In genomic region chr15:79436481-79436921, GRCm38 (mm10) we compare ENCODE assay signal across 8 mouse cellular contexts. TPM values are rescaled to one million over a fixed set of nuclear protein-coding genes. Genes with fewer than 3 reads are reported as not detected.
DNase-seq lines count a peak whose midpoint lies in the region; ATAC-seq lines count a peak whose summit lies in the region.

No protein-coding gene starts in this region.

- no peak overlapping the region for H3K4me2 ChIP-seq in lung, embryonic 16.5 days (ENCODE audit: low read depth, low read length)
- no peak overlapping the region for H3K4me2 ChIP-seq in hindbrain, embryonic 12.5 days (replicated peaks)
- H3K4me2 ChIP-seq in midbrain, embryonic 16.5 days (ENCODE audit: low read length) = peak overlapping the region; percentile 7; the same call in 1 of the 2 replicates

- H3K9me3 ChIP-seq in lung, embryonic 16.5 days (ENCODE audit: control insufficient read depth, low read length) = no peaks in the 10 kb centered on the region
- no peaks in the 10 kb centered on the region for H3K9me3 ChIP-seq in hindbrain, embryonic 12.5 days (replicated peaks)
- no peaks in the 10 kb centered on the region for H3K9me3 ChIP-seq in midbrain, embryonic 16.5 days (replicated peaks; ENCODE audit: control insufficient read depth, low read length, poor library complexity, severe bottlenecking)

- DNase-seq in lung, postnatal 14 days = no peak
- DNase-seq in cerebellum, postnatal 10 days = peak; percentile 76 to 80
- no peak for DNase-seq in c-Kit-positive CD71-positive TER-119-positive erythroid progenitor cells, embryonic 14.5 days (ENCODE audit: low spot score)
- DNase-seq in frontal cortex, postnatal 10 days (ENCODE audit: low spot score in 2 of 2) = no peak
- DNase-seq in urinary bladder, postnatal 25 days (ENCODE audit: low spot score) = no peak

- H3K4me3 ChIP-seq in lung, embryonic 16.5 days (ENCODE audit: low read length) = no peak overlapping the region
- no peak overlapping the region for H3K4me3 ChIP-seq in hindbrain, embryonic 12.5 days
- no peak overlapping the region for H3K4me3 ChIP-seq in midbrain, embryonic 16.5 days (ENCODE audit: low read depth, low read length)

- peaks cover 78% of the 10 kb centered on the region for H3K4me1 ChIP-seq in lung, embryonic 16.5 days (replicated peaks; ENCODE audit: control insufficient read depth, insufficient read depth, low read length)
- H3K4me1 ChIP-seq in hindbrain, embryonic 12.5 days = peaks cover 72% of the 10 kb centered on the region
- peaks cover 61% of the 10 kb centered on the region for H3K4me1 ChIP-seq in midbrain, embryonic 16.5 days (ENCODE audit: control insufficient read depth, insufficient read depth, low read length)

- peaks cover 10% of the 10 kb centered on the region for H3K36me3 ChIP-seq in lung, embryonic 16.5 days (ENCODE audit: control insufficient read depth, insufficient read depth, low read length)
- peaks cover 71% of the 10 kb centered on the region for H3K36me3 ChIP-seq in hindbrain, embryonic 12.5 days
- H3K36me3 ChIP-seq in midbrain, embryonic 16.5 days (ENCODE audit: control insufficient read depth, insufficient read depth, low read length) = peaks cover 16% of the 10 kb centered on the region; the same call in 1 of the 2 replicates

- 45% methylated on average over 7 of the region's 7 CpGs for WGBS in lung, embryonic 16.5 days
- WGBS in hindbrain, embryonic 12.5 days = 64% methylated on average over 7 of the region's 7 CpGs
- 62% methylated on average over 7 of the region's 7 CpGs for WGBS in midbrain, embryonic 16.5 days

- no peaks in the 10 kb centered on the region for H3K27me3 ChIP-seq in lung, embryonic 16.5 days (ENCODE audit: control insufficient read depth, insufficient read depth, low read depth, low read length)
- H3K27me3 ChIP-seq in hindbrain, embryonic 12.5 days = no peaks in the 10 kb centered on the region
- H3K27me3 ChIP-seq in midbrain, embryonic 16.5 days (ENCODE audit: control insufficient read depth, insufficient read depth, low read depth, low read length) = no peaks in the 10 kb centered on the region

- H3K9ac ChIP-seq in lung, embryonic 16.5 days (ENCODE audit: low read length) = no peak overlapping the region
- peak overlapping the region; percentile 19; the same call in 1 of the 2 replicates for H3K9ac ChIP-seq in hindbrain, embryonic 12.5 days
- H3K9ac ChIP-seq in midbrain, embryonic 16.5 days (ENCODE audit: low read depth, low read length) = peak overlapping the region; percentile 25; the same call in 1 of the 2 replicates

- ATAC-seq in lung, embryonic 16.5 days (ENCODE audit: low read depth) = no peak
- ATAC-seq in hindbrain, embryonic 12.5 days (ENCODE audit: low FRiP score) = no peak
- ATAC-seq in midbrain, embryonic 16.5 days = no peak

- H3K27ac ChIP-seq in lung, embryonic 16.5 days (ENCODE audit: low read length) = peak overlapping the region; percentile 58; the same call in 1 of the 2 replicates
- no peak overlapping the region for H3K27ac ChIP-seq in hindbrain, embryonic 12.5 days
- 0 out of 2 replicates have a peak overlapping the region, but pooled peaks have one; percentile 17 for H3K27ac ChIP-seq in midbrain, embryonic 16.5 days (ENCODE audit: low read length)

RNA-seq across cellular contexts. Expression of gene Csnk1e, which starts 18.9 kb away (rescaled TPM):
- polyA plus RNA-seq in lung, embryonic 16.5 days (2015; fragmentation: Nextera tagmentation; extraction: Ambion mirVana) = 54.7 and 58.0 TPM in 2 replicates
- 280 and 284 TPM in 2 replicates for polyA plus RNA-seq in hindbrain, embryonic 12.5 days (2016; fragmentation: Nextera tagmentation; extraction: Ambion mirVana)
- polyA plus RNA-seq in midbrain, embryonic 16.5 days (2015; fragmentation: Nextera tagmentation; extraction: Ambion mirVana) = 193 and 218 TPM in 2 replicates

RNA-seq across cellular contexts. Expression of gene Tmem184b, which starts 33.1 kb away (rescaled TPM):
- polyA plus RNA-seq in lung, embryonic 16.5 days (2015; fragmentation: Nextera tagmentation; extraction: Ambion mirVana) = 71.1 and 78.2 TPM in 2 replicates
- polyA plus RNA-seq in hindbrain, embryonic 12.5 days (2016; fragmentation: Nextera tagmentation; extraction: Ambion mirVana) = 46.2 and 52.0 TPM in 2 replicates
- 42.5 and 43.2 TPM in 2 replicates for polyA plus RNA-seq in midbrain, embryonic 16.5 days (2015; fragmentation: Nextera tagmentation; extraction: Ambion mirVana)

Comparison
In these comparisons a context has a peak if more than half of its experiments do, and no peak if none do; other contexts are left out.
1. DNase-seq: peak in cerebellum, postnatal 10 days (2 of 2); none in lung, postnatal 14 days (single experiment), c-Kit-positive CD71-positive TER-119-positive erythroid progenitor cells, embryonic 14.5 days (single experiment), frontal cortex, postnatal 10 days (0 of 2) and urinary bladder, postnatal 25 days (single experiment).